Mouse (Mus musculus): Measurements from ENCODE around the gene Asl. TPM values are rescaled to one million over a fixed set of nuclear protein-coding genes. Genes with fewer than 3 reads are reported as not detected.

The Asl gene
- 16.4 and 19.3 TPM in 2 replicates for polyA plus RNA-seq (2014; fragmentation: Nextera tagmentation; extraction: Ambion mirVana)

GRCm38 (mm10) chr5:130029142-130029897, at the start of gene Asl, which contains the start of gene Crcp:
TSS of gene Asl (minus strand) at chr5:130029247.
TSS of gene Crcp (plus strand) at chr5:130029290.
- WGBS: 1% methylated on average over 51 of the region's 51 CpGs
- H3K4me1 ChIP-seq (ENCODE audit: control insufficient read depth in 2 of 2, insufficient read depth in 2 of 2, low read length in 2 of 2): peaks cover 1 to 8% of the 10 kb centered on the region in 2 experiments; a peak in 2 of 4 replicates

GRCm38 (mm10) chr5:130078834-130079156, 49.7 kb upstream of the Asl start:
- no peaks in the 10 kb centered on the region for H3K36me3 ChIP-seq (ENCODE audit: control insufficient read depth, insufficient read depth, low read length)
- peak overlapping the region; percentile 88 for H3K9ac ChIP-seq (ENCODE audit: low read length)
- peak overlapping the region; percentile 64 to 72 for H3K4me3 ChIP-seq (ENCODE audit: control insufficient read depth in 1 of 2, insufficient read depth in 1 of 2, low read depth in 1 of 2, low read length in 2 of 2)
- 36% methylated on average over 6 of the region's 6 CpGs for WGBS
- H3K4me2 ChIP-seq (ENCODE audit: low read length): peak overlapping the region; percentile 99
- H3K9me3 ChIP-seq (ENCODE audit: control insufficient read depth, low read length): 0 out of 2 replicates have a peak, but pooled peaks cover 5% of the 10 kb centered on the region
- H3K27me3 ChIP-seq (ENCODE audit: control insufficient read depth, insufficient read depth, low read length): peaks cover 18% of the 10 kb centered on the region
- H3K27ac ChIP-seq (replicated peaks in 1 of 2; ENCODE audit: control insufficient read depth in 1 of 2, insufficient read depth in 1 of 2, low read depth in 2 of 2, low read length in 2 of 2): peak overlapping the region in 1 of 2 experiments; percentile 55; a peak in 1 of 4 replicates
- peaks cover 2 to 5% of the 10 kb centered on the region in 2 experiments; a peak in 3 of 4 replicates for H3K4me1 ChIP-seq (ENCODE audit: control insufficient read depth in 2 of 2, insufficient read depth in 2 of 2, low read length in 2 of 2)
- ATAC-seq (ENCODE audit: insufficient number of reproducible peaks, insufficient read depth, low FRiP score, low read depth): no peak

More at GRCm38 (mm10) chr5:130029142-130029897, at the start of gene Asl, which contains the start of gene Crcp:
- Histone ChIP-seq H3K36me3 (ENCODE audit: control insufficient read depth, insufficient read depth, low read length) (no peaks in the 10 kb centered on the region), H3K9me3 (ENCODE audit: control insufficient read depth, low read length) (no peaks in the 10 kb centered on the region), H3K27me3 (ENCODE audit: control insufficient read depth, insufficient read depth, low read length) (no peaks in the 10 kb centered on the region; the same call in 1 of the 2 replicates), H3K27ac (replicated peaks in 1 of 2; ENCODE audit: control insufficient read depth in 1 of 2, insufficient read depth in 1 of 2, low read depth in 2 of 2, low read length in 2 of 2) (peak within 1 kb of the TSS; percentile 82 to 92), H3K4me2 (ENCODE audit: low read length) (peak within 1 kb of the TSS; percentile 85), H3K9ac (ENCODE audit: low read length) (peak within 1 kb of the TSS; percentile 82), H3K4me3 (ENCODE audit: control insufficient read depth in 1 of 2, insufficient read depth in 1 of 2, low read depth in 1 of 2, low read length in 2 of 2) (peak within 1 kb of the TSS; percentile 76 to 82)
- ATAC-seq (ENCODE audit: insufficient number of reproducible peaks, insufficient read depth, low FRiP score, low read depth): peak; percentile 80

GRCm38 (mm10) chr5:130078096-130078833, 49.2 kb upstream of the Asl start:
- peaks cover 18% of the 10 kb centered on the region for H3K27me3 ChIP-seq (ENCODE audit: control insufficient read depth, insufficient read depth, low read length)
- H3K9ac ChIP-seq (ENCODE audit: low read length): no peak overlapping the region
- ATAC-seq (ENCODE audit: insufficient number of reproducible peaks, insufficient read depth, low FRiP score, low read depth): no peak
- 0 out of 2 replicates have a peak overlapping the region, but pooled peaks have one; percentile 99 for H3K4me2 ChIP-seq (ENCODE audit: low read length)
- 67% methylated on average over 9 of the region's 9 CpGs for WGBS
- 0 out of 4 replicates have a peak overlapping the region, but pooled peaks of 1 of the 2 experiments have one; percentile 55 for H3K27ac ChIP-seq (replicated peaks in 1 of 2; ENCODE audit: control insufficient read depth in 1 of 2, insufficient read depth in 1 of 2, low read depth in 2 of 2, low read length in 2 of 2)
- no peaks in the 10 kb centered on the region for H3K36me3 ChIP-seq (ENCODE audit: control insufficient read depth, insufficient read depth, low read length)
- H3K4me3 ChIP-seq (ENCODE audit: control insufficient read depth in 1 of 2, insufficient read depth in 1 of 2, low read depth in 1 of 2, low read length in 2 of 2): no peak overlapping the region
- peaks cover 2 to 5% of the 10 kb centered on the region in 2 experiments; a peak in 3 of 4 replicates for H3K4me1 ChIP-seq (ENCODE audit: control insufficient read depth in 2 of 2, insufficient read depth in 2 of 2, low read length in 2 of 2)
- H3K9me3 ChIP-seq (ENCODE audit: control insufficient read depth, low read length): 0 out of 2 replicates have a peak, but pooled peaks cover 5% of the 10 kb centered on the region

GRCm38 (mm10) chr5:130076396-130076795, 47.3 kb upstream of the Asl start:
- Histone ChIP-seq H3K4me2 (ENCODE audit: low read length) (no peak overlapping the region), H3K9ac (ENCODE audit: low read length) (no peak overlapping the region), H3K4me3 (ENCODE audit: control insufficient read depth in 1 of 2, insufficient read depth in 1 of 2, low read depth in 1 of 2, low read length in 2 of 2) (no peak overlapping the region), H3K9me3 (ENCODE audit: control insufficient read depth, low read length) (0 out of 2 replicates have a peak, but pooled peaks cover 2% of the 10 kb centered on the region), H3K4me1 (ENCODE audit: control insufficient read depth in 2 of 2, insufficient read depth in 2 of 2, low read length in 2 of 2) (peaks cover 2 to 5% of the 10 kb centered on the region in 2 experiments; a peak in 3 of 4 replicates), H3K36me3 (ENCODE audit: control insufficient read depth, insufficient read depth, low read length) (no peaks in the 10 kb centered on the region), H3K27ac (replicated peaks in 1 of 2; ENCODE audit: control insufficient read depth in 1 of 2, insufficient read depth in 1 of 2, low read depth in 2 of 2, low read length in 2 of 2) (no peak overlapping the region), H3K27me3 (ENCODE audit: control insufficient read depth, insufficient read depth, low read length) (peaks cover 18% of the 10 kb centered on the region)
- no peak for ATAC-seq (ENCODE audit: insufficient number of reproducible peaks, insufficient read depth, low FRiP score, low read depth)
- WGBS: 55% methylated on average over 6 of the region's 6 CpGs

- Histone ChIP-seq H3K4me3 (ENCODE audit: control insufficient read depth in 1 of 2, insufficient read depth in 1 of 2, low read depth in 1 of 2, low read length in 2 of 2) (no peak overlapping the region), H3K4me2 (ENCODE audit: low read length) (no peak overlapping the region), H3K4me1 (ENCODE audit: control insufficient read depth in 2 of 2, insufficient read depth in 2 of 2, low read length in 2 of 2) (peaks cover under 1 to 2% of the 10 kb centered on the region in 2 experiments; a peak in 1 of 4 replicates), H3K9me3 (ENCODE audit: control insufficient read depth, low read length) (no peaks in the 10 kb centered on the region), H3K27me3 (ENCODE audit: control insufficient read depth, insufficient read depth, low read length) (peaks cover 24% of the 10 kb centered on the region), H3K36me3 (ENCODE audit: control insufficient read depth, insufficient read depth, low read length) (no peaks in the 10 kb centered on the region), H3K27ac (replicated peaks in 1 of 2; ENCODE audit: control insufficient read depth in 1 of 2, insufficient read depth in 1 of 2, low read depth in 2 of 2, low read length in 2 of 2) (no peak overlapping the region), H3K9ac (ENCODE audit: low read length) (no peak overlapping the region)
- 79% methylated on average over 6 of the region's 6 CpGs for WGBS
- no peak for ATAC-seq (ENCODE audit: insufficient number of reproducible peaks, insufficient read depth, low FRiP score, low read depth)
These were observed 45.4 kb upstream of the Asl start for GRCm38 (mm10) chr5:130074491-130074890.

GRCm38 (mm10) chr5:130073026-130073425, 44.0 kb upstream of the Asl start, which contains the start of gene Tpst1:
TSS of gene Tpst1 (plus strand) at chr5:130073326.
- no peak within 1 kb of the TSS for H3K4me3 ChIP-seq (ENCODE audit: control insufficient read depth in 1 of 2, insufficient read depth in 1 of 2, low read depth in 1 of 2, low read length in 2 of 2)
- peaks cover 0 to 2% of the 10 kb centered on the region in 2 experiments; a peak in 1 of 4 replicates for H3K4me1 ChIP-seq (ENCODE audit: control insufficient read depth in 2 of 2, insufficient read depth in 2 of 2, low read length in 2 of 2)
- no peak within 1 kb of the TSS for H3K9ac ChIP-seq (ENCODE audit: low read length)
- no peaks in the 10 kb centered on the region for H3K36me3 ChIP-seq (ENCODE audit: control insufficient read depth, insufficient read depth, low read length)
- H3K9me3 ChIP-seq (ENCODE audit: control insufficient read depth, low read length): no peaks in the 10 kb centered on the region
- no peak within 1 kb of the TSS for H3K27ac ChIP-seq (replicated peaks in 1 of 2; ENCODE audit: control insufficient read depth in 1 of 2, insufficient read depth in 1 of 2, low read depth in 2 of 2, low read length in 2 of 2)
- 84% methylated on average over 6 of the region's 6 CpGs for WGBS
- no peak within 1 kb of the TSS for H3K4me2 ChIP-seq (ENCODE audit: low read length)
- no peak for ATAC-seq (ENCODE audit: insufficient number of reproducible peaks, insufficient read depth, low FRiP score, low read depth)
- peaks cover 24% of the 10 kb centered on the region for H3K27me3 ChIP-seq (ENCODE audit: control insufficient read depth, insufficient read depth, low read length)

GRCm38 (mm10) chr5:130067841-130068264, 38.8 kb upstream of the Asl start:
- H3K36me3 ChIP-seq (ENCODE audit: control insufficient read depth, insufficient read depth, low read length): no peaks in the 10 kb centered on the region
- no peak overlapping the region for H3K27ac ChIP-seq (replicated peaks in 1 of 2; ENCODE audit: control insufficient read depth in 1 of 2, insufficient read depth in 1 of 2, low read depth in 2 of 2, low read length in 2 of 2)
- peaks cover 9% of the 10 kb centered on the region for H3K27me3 ChIP-seq (ENCODE audit: control insufficient read depth, insufficient read depth, low read length)
- no peaks in the 10 kb centered on the region for H3K4me1 ChIP-seq (ENCODE audit: control insufficient read depth in 2 of 2, insufficient read depth in 2 of 2, low read length in 2 of 2)
- 0 out of 2 replicates have a peak, but pooled peaks cover 6% of the 10 kb centered on the region for H3K9me3 ChIP-seq (ENCODE audit: control insufficient read depth, low read length)
- 43% methylated on average over 3 of the region's 3 CpGs for WGBS
- no peak overlapping the region for H3K9ac ChIP-seq (ENCODE audit: low read length)
- H3K4me2 ChIP-seq (ENCODE audit: low read length): no peak overlapping the region
- ATAC-seq (ENCODE audit: insufficient number of reproducible peaks, insufficient read depth, low FRiP score, low read depth): no peak
- H3K4me3 ChIP-seq (ENCODE audit: control insufficient read depth in 1 of 2, insufficient read depth in 1 of 2, low read depth in 1 of 2, low read length in 2 of 2): no peak overlapping the region

Data from heart, embryonic 14.5 days (tissue).